Comparison of ENCODE assay signal across 8 mouse cellular contexts in the genomic region with DNA sequence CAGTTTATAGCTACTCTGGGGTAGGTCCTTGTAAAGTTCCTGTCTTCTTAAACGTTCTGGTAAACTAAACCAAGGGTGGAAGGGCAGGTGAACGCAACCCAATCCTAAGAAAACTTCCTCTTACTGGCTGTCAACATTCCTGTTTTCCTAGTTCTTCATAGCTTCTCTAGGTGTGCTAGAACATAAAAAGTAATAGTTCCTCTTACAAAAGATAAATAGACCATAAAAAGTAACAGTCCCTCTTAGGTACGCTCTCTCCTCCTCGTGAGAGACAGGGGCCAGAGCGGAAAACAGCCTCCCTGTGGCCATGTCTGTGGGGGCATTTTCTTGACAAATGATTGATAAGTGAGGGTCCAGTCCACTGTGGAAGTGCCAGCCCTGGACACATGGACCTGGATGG. TPM values are rescaled to one million over a fixed set of nuclear protein-coding genes. Genes with fewer than 3 reads are reported as not detected.
DNase-seq lines count a peak whose midpoint lies in the region; ATAC-seq and TF ChIP-seq lines count a peak whose summit lies in the region.

No protein-coding gene starts in this region.

- no peak for TF ChIP-seq CTCF in layer of hippocampus, adult 2 months (conservative IDR thresholded peaks at IDR 0.05)
- no peak for TF ChIP-seq CTCF in intestine, postnatal 0 days (IDR thresholded peaks at IDR 0.05; ENCODE audit: low read depth)

- DNase-seq in layer of hippocampus, adult 2 months (ENCODE audit: low spot score in 2 of 2): no peak
- no peak for DNase-seq in layer of hippocampus, adult 18-20 months (ENCODE audit: low spot score in 2 of 2)
- no peak for DNase-seq in forebrain, embryonic 10.5 days (ENCODE audit: extremely low spot score, low spot score)
- no peak for DNase-seq in layer of hippocampus, adult 9-11 months
- DNase-seq in right cerebral cortex, postnatal 25 days: no peak
- no peak for DNase-seq in ovary, postnatal 36 days (ENCODE audit: low spot score)

- WGBS in forebrain, embryonic 10.5 days: 75% methylated on average over 5 of the region's 5 CpGs
- 24% methylated on average over 5 of the region's 5 CpGs for WGBS in intestine, postnatal 0 days
- 35% methylated on average over 5 of the region's 5 CpGs for WGBS in neural tube, embryonic 13.5 days

- no peaks in the 10 kb centered on the region for H3K9me3 ChIP-seq in forebrain, embryonic 10.5 days
- no peaks in the 10 kb centered on the region for H3K9me3 ChIP-seq in intestine, postnatal 0 days (ENCODE audit: control insufficient read depth)
- no peaks in the 10 kb centered on the region for H3K9me3 ChIP-seq in neural tube, embryonic 13.5 days

- peak overlapping the region; percentile 81 for H3K4me3 ChIP-seq in layer of hippocampus, adult 2 months
- peak overlapping the region; percentile 64 for H3K4me3 ChIP-seq in forebrain, embryonic 10.5 days
- H3K4me3 ChIP-seq in intestine, postnatal 0 days (ENCODE audit: low read depth, low read length): peak overlapping the region; percentile 49
- H3K4me3 ChIP-seq in neural tube, embryonic 13.5 days: peak overlapping the region; percentile 55

- H3K36me3 ChIP-seq in forebrain, embryonic 10.5 days (replicated peaks): peaks cover 18% of the 10 kb centered on the region
- peaks cover 7% of the 10 kb centered on the region; the same call in 1 of the 2 replicates for H3K36me3 ChIP-seq in intestine, postnatal 0 days (ENCODE audit: control insufficient read depth, insufficient read depth)
- peaks cover 19% of the 10 kb centered on the region; the same call in 1 of the 2 replicates for H3K36me3 ChIP-seq in neural tube, embryonic 13.5 days

- ATAC-seq in intestine, postnatal 0 days: peak; percentile 54
- ATAC-seq in neural tube, embryonic 13.5 days (ENCODE audit: low read depth): peak; percentile 10; the same call in 1 of the 2 replicates

- H3K27ac ChIP-seq in layer of hippocampus, adult 2 months: peak overlapping the region; percentile 90
- peak overlapping the region; percentile 85 for H3K27ac ChIP-seq in forebrain, embryonic 10.5 days
- peak overlapping the region; percentile 50; the same call in 1 of the 2 replicates for H3K27ac ChIP-seq in intestine, postnatal 0 days (ENCODE audit: low read depth, low read length)
- H3K27ac ChIP-seq in neural tube, embryonic 13.5 days (replicated peaks): peak overlapping the region; percentile 29; the same call in 1 of the 2 replicates

- no peaks in the 10 kb centered on the region for H3K27me3 ChIP-seq in forebrain, embryonic 10.5 days (ENCODE audit: poor library complexity, severe bottlenecking)
- H3K27me3 ChIP-seq in intestine, postnatal 0 days (replicated peaks; ENCODE audit: control insufficient read depth, insufficient read depth, low read length): no peaks in the 10 kb centered on the region
- H3K27me3 ChIP-seq in neural tube, embryonic 13.5 days: no peaks in the 10 kb centered on the region

- H3K4me1 ChIP-seq in forebrain, embryonic 10.5 days: peaks cover 14% of the 10 kb centered on the region
- no peaks in the 10 kb centered on the region for H3K4me1 ChIP-seq in intestine, postnatal 0 days (replicated peaks; ENCODE audit: control insufficient read depth, insufficient read depth, low read length)
- peaks cover 13% of the 10 kb centered on the region for H3K4me1 ChIP-seq in neural tube, embryonic 13.5 days (replicated peaks)

- H3K9ac ChIP-seq in intestine, postnatal 0 days (ENCODE audit: low read depth, low read length): 0 out of 2 replicates have a peak overlapping the region, but pooled peaks have one; percentile 59
- H3K9ac ChIP-seq in neural tube, embryonic 13.5 days: peak overlapping the region; percentile 81

- peak overlapping the region; percentile 96 for H3K4me2 ChIP-seq in intestine, postnatal 0 days (replicated peaks; ENCODE audit: low read depth)
- peak overlapping the region; percentile 87 for H3K4me2 ChIP-seq in neural tube, embryonic 13.5 days

RNA-seq across cellular contexts. Expression of gene Tbccd1, which starts 12.6 kb away (rescaled TPM):
- 10 to 100 TPM; 13.6 to 15.9 TPM for total RNA-seq in layer of hippocampus, adult 2 months (2021)
- total RNA-seq in layer of hippocampus, adult 18-20 months (2021): 10 to 100 TPM; 15.0 to 16.4 TPM
- polyA plus RNA-seq in forebrain, embryonic 10.5 days (2016; fragmentation: Nextera tagmentation; extraction: Ambion mirVana): 35.3 and 36.0 TPM in 2 replicates
- 14.0 and 14.7 TPM in 2 replicates for polyA plus RNA-seq in intestine, postnatal 0 days (2015; fragmentation: Nextera tagmentation; extraction: Ambion mirVana)
- 22.9 and 25.8 TPM in 2 replicates for polyA plus RNA-seq in neural tube, embryonic 13.5 days (2015; fragmentation: Nextera tagmentation; extraction: Ambion mirVana)

RNA-seq across cellular contexts. Expression of gene Dnajb11, which starts 12.8 kb away (rescaled TPM):
- total RNA-seq in layer of hippocampus, adult 2 months (2021): 10 to 100 TPM; 61.1 to 62.5 TPM
- total RNA-seq in layer of hippocampus, adult 18-20 months (2021): 10 to 100 TPM; 67.0 to 69.8 TPM
- 92.2 and 93.8 TPM in 2 replicates for polyA plus RNA-seq in forebrain, embryonic 10.5 days (2016; fragmentation: Nextera tagmentation; extraction: Ambion mirVana)
- 119 and 122 TPM in 2 replicates for polyA plus RNA-seq in intestine, postnatal 0 days (2015; fragmentation: Nextera tagmentation; extraction: Ambion mirVana)
- 110 and 118 TPM in 2 replicates for polyA plus RNA-seq in neural tube, embryonic 13.5 days (2015; fragmentation: Nextera tagmentation; extraction: Ambion mirVana)

RNA-seq across cellular contexts. Expression of gene Crygs, which starts 33.5 kb away (rescaled TPM):
- not detected for total RNA-seq in layer of hippocampus, adult 2 months (2021)
- total RNA-seq in layer of hippocampus, adult 18-20 months (2021): not detected
- not detected in 2 replicates for polyA plus RNA-seq in forebrain, embryonic 10.5 days (2016; fragmentation: Nextera tagmentation; extraction: Ambion mirVana)
- polyA plus RNA-seq in intestine, postnatal 0 days (2015; fragmentation: Nextera tagmentation; extraction: Ambion mirVana): not detected in 2 replicates
- polyA plus RNA-seq in neural tube, embryonic 13.5 days (2015; fragmentation: Nextera tagmentation; extraction: Ambion mirVana): not detected in 2 replicates

RNA-seq across cellular contexts. Expression of gene Ahsg, which starts 46.2 kb away (rescaled TPM):
- total RNA-seq in layer of hippocampus, adult 2 months (2021): not detected
- total RNA-seq in layer of hippocampus, adult 18-20 months (2021): not detected
- not detected in 2 replicates for polyA plus RNA-seq in forebrain, embryonic 10.5 days (2016; fragmentation: Nextera tagmentation; extraction: Ambion mirVana)
- 0.55 and 1.6 TPM in 2 replicates for polyA plus RNA-seq in intestine, postnatal 0 days (2015; fragmentation: Nextera tagmentation; extraction: Ambion mirVana)
- polyA plus RNA-seq in neural tube, embryonic 13.5 days (2015; fragmentation: Nextera tagmentation; extraction: Ambion mirVana): 0.50 and 0.61 TPM in 2 replicates

Comparison
In these comparisons a context has a peak if more than half of its experiments do, and no peak if none do; other contexts are left out.
1. H3K27ac ChIP-seq: peak in every context shown above with its lines; median percentile 90 in layer of hippocampus, adult 2 months; 85 in forebrain, embryonic 10.5 days; 50 in intestine, postnatal 0 days; 29 in neural tube, embryonic 13.5 days.